Mouse (Mus musculus) liver, embryonic 12.5 days (tissue): ENCODE data around the gene 1700025G04Rik. TPM values are rescaled to one million over a fixed set of nuclear protein-coding genes. Genes with fewer than 3 reads are reported as not detected.

Source experiments
- ATAC-seq: fragments of 200-750 bp; cut with Nextera tagmentation; 2 replicates; pipeline ENCODE4 v1.8.0; 2017; ENCODE audit warnings: moderate number of reproducible peaks, mild to moderate bottlenecking, moderate library complexity
- H3K27ac ChIP-seq: fragments of 300-500 bp; sonication (generic); 2 replicates; pipeline ENCODE4 v1.5.1; 2016; ENCODE audit warnings: mild to moderate bottlenecking
- H3K27me3 ChIP-seq: fragments of 300-500 bp; sonication (generic); replicated peaks from 2 replicates; pipeline ENCODE4 v1.6.1; 2016; ENCODE audit warnings: mild to moderate bottlenecking, moderate library complexity
- H3K36me3 ChIP-seq: fragments of 300-500 bp; sonication (generic); 2 replicates; pipeline ENCODE4 v1.6.1; 2016; ENCODE audit warnings: mild to moderate bottlenecking, moderate library complexity
- H3K4me1 ChIP-seq: fragments of 300-500 bp; sonication (generic); 2 replicates; pipeline ENCODE4 v1.6.1; 2016
- H3K4me2 ChIP-seq: fragments of 300-500 bp; sonication (generic); 2 replicates; pipeline ENCODE4 v1.6.1; 2016; ENCODE audit warnings: mild to moderate bottlenecking, moderate library complexity
- H3K4me3 ChIP-seq: fragments of 300-500 bp; sonication (generic); 2 replicates; pipeline ENCODE4 v1.5.1; 2016; ENCODE audit warnings: mild to moderate bottlenecking, moderate library complexity
- H3K9ac ChIP-seq: fragments of 300-500 bp; sonication (generic); 2 replicates; pipeline ENCODE4 v1.6.1; 2016; ENCODE audit warnings: mild to moderate bottlenecking, moderate library complexity
- H3K9me3 ChIP-seq: fragments of 300-500 bp; sonication (generic); replicated peaks from 2 replicates; pipeline ENCODE4 v1.6.1; 2016; ENCODE audit warnings: mild to moderate bottlenecking, moderate library complexity
- WGBS: fragments of 180-500 bp; shearing (Covaris S2); methylation state at CpG from one replicate; pipeline ENCODE4 v1.1.7; 2016; ENCODE audit not compliant: insufficient replicate concordance; 5-methylcytosine and 5-hydroxymethylcytosine counted together
- polyA plus RNA-seq: library from polyadenylated mRNA; unstranded; fragments of >200 nt; fragmentation: Nextera tagmentation; extraction: Ambion mirVana; gene quantifications from 2 replicates; pipeline ENCODE4 v1.2.1, GENCODE M21; 2016

1700025G04Rik gene
- polyA plus RNA-seq, 1 experiment from 2014 or later = 4.5 TPM

DNA sequence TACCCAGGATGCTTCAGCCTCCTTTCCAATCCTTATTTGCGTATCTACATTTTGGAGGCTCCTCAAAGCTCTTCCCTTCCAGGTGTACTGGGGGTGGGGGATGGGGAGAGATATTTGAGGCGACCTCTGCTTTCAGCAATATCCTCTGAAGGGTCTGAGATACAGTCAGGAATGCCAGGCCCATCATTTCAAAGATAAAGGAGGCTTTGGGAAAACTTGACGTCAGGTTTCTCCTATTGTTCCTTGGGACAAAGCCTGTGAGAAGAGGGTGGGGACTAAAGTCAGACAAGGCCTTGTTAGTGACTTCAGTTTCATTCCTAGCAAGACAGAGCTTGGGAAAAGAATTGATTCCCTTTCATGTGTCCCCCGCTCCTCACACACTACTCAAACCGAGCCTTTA, 209.2 kb downstream of the 1700025G04Rik start:
- H3K27ac ChIP-seq = no peak overlapping the region
- no peaks in the 10 kb centered on the region for H3K9me3 ChIP-seq
- no peaks in the 10 kb centered on the region for H3K4me1 ChIP-seq
- H3K4me3 ChIP-seq = no peak overlapping the region
- 60% methylated on average over 5 of the region's 5 CpGs for WGBS
- no peak for ATAC-seq
- H3K4me2 ChIP-seq = no peak overlapping the region
- no peaks in the 10 kb centered on the region for H3K36me3 ChIP-seq
- no peaks in the 10 kb centered on the region for H3K27me3 ChIP-seq
- H3K9ac ChIP-seq = no peak overlapping the region

GRCm38 (mm10) chr1:151879966-151880365, 210.0 kb downstream of the 1700025G04Rik start:
- no peak overlapping the region for H3K9ac ChIP-seq
- H3K4me2 ChIP-seq = no peak overlapping the region
- no peaks in the 10 kb centered on the region for H3K4me1 ChIP-seq
- ATAC-seq = no peak
- H3K36me3 ChIP-seq = no peaks in the 10 kb centered on the region
- 71% methylated on average over 13 of the region's 13 CpGs for WGBS
- no peak overlapping the region for H3K27ac ChIP-seq
- no peaks in the 10 kb centered on the region for H3K9me3 ChIP-seq
- no peak overlapping the region for H3K4me3 ChIP-seq
- H3K27me3 ChIP-seq = no peaks in the 10 kb centered on the region

DNA sequence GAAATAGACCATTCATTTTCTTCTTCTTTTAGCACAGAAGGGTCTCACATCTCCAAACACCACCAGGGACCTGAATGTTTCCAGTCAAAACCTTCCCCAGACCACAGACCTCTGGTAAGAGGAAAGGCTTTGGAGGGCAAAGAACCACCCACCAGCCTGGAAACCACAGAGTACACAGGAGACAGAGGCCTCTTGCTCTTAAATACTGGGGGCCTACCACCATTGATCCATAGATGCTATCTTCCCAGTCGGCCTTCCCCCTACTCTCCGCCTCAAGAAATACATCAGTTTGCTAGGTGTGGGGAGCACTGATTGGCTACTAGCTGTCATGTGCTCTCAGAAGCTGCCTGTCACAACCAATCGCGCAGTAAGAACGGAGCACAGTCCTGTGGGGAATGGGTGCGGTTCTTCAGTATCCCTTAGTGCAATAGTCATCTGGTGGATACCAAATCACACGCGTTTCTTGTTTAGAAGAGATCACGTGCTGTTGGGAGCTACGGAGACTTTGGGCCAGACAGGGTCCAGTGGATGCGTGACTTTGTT, 210.5 kb downstream of the 1700025G04Rik start:
- H3K4me2 ChIP-seq = no peak overlapping the region
- ATAC-seq = no peak

GRCm38 (mm10) chr1:151878411-151878810, 211.5 kb downstream of the 1700025G04Rik start:
- ATAC-seq = no peak
- WGBS = 64% methylated on average over 4 of the region's 4 CpGs
- Histone ChIP-seq H3K4me2 (no peak overlapping the region), H3K9me3 (no peaks in the 10 kb centered on the region), H3K27ac (no peak overlapping the region), H3K36me3 (no peaks in the 10 kb centered on the region), H3K4me1 (no peaks in the 10 kb centered on the region), H3K27me3 (no peaks in the 10 kb centered on the region), H3K9ac (no peak overlapping the region), H3K4me3 (no peak overlapping the region)

More for the DNA sequence above, 210.5 kb downstream of the 1700025G04Rik start:
- no peak overlapping the region for H3K27ac ChIP-seq
- WGBS = 55% methylated on average over 11 of the region's 11 CpGs
- H3K36me3 ChIP-seq = no peaks in the 10 kb centered on the region
- H3K4me1 ChIP-seq = no peaks in the 10 kb centered on the region
- no peaks in the 10 kb centered on the region for H3K9me3 ChIP-seq
- H3K27me3 ChIP-seq = no peaks in the 10 kb centered on the region
- H3K9ac ChIP-seq = no peak overlapping the region
- no peak overlapping the region for H3K4me3 ChIP-seq

- no peak for ATAC-seq
- no peak overlapping the region for H3K9ac ChIP-seq
- WGBS = 73% methylated on average over 5 of the region's 5 CpGs
- no peak overlapping the region for H3K4me3 ChIP-seq
- H3K27ac ChIP-seq = no peak overlapping the region
- no peaks in the 10 kb centered on the region for H3K4me1 ChIP-seq
- H3K27me3 ChIP-seq = no peaks in the 10 kb centered on the region
- no peaks in the 10 kb centered on the region for H3K9me3 ChIP-seq
- H3K4me2 ChIP-seq = no peak overlapping the region
- H3K36me3 ChIP-seq = no peaks in the 10 kb centered on the region
These were observed 217.0 kb downstream of the 1700025G04Rik start for GRCm38 (mm10) chr1:151872971-151873370.

DNA sequence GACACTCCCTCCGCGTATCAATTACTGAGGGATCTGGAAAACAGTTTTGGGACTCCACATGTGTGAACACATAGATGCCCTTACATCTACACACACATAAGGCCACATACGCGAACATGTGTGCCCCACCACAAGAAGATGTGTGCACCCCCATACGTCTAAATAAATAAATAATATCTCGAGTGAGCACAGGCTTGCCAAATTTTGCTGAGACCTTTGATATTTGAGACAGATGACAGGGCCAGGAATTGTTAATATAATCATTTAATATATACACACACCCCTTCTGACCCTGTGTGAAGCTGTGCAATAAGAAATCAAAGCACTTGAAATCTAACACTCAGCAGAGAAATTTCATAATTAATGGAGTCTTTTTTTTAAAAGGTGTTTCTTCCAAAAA, 225.6 kb downstream of the 1700025G04Rik start:
- no peak overlapping the region for H3K4me2 ChIP-seq
- no peaks in the 10 kb centered on the region for H3K9me3 ChIP-seq
- no peaks in the 10 kb centered on the region for H3K27me3 ChIP-seq
- ATAC-seq = no peak
- WGBS = 83% methylated on average over 6 of the region's 6 CpGs
- H3K36me3 ChIP-seq = no peaks in the 10 kb centered on the region
- H3K9ac ChIP-seq = no peak overlapping the region
- H3K27ac ChIP-seq = no peak overlapping the region
- H3K4me1 ChIP-seq = no peaks in the 10 kb centered on the region
- H3K4me3 ChIP-seq = no peak overlapping the region

DNA sequence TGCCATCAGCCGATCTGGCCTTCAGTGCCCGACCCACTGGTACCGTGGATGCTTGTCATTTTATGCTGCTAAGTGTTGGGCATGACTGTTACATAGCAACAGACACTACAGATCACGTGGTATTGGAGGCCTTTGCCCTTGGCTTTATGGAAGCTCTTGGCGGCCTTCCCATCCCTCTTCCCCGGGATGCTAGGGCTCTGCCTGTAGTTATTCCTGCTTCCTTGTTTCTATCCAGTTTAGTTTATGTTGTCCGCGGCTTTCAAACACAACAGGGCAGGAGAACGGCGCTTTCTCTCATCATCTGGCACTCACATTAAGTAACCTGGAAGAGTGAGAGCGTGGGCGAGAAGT, 226.2 kb downstream of the 1700025G04Rik start:
- no peak overlapping the region for H3K27ac ChIP-seq
- H3K4me2 ChIP-seq = no peak overlapping the region
- H3K9ac ChIP-seq = no peak overlapping the region
- H3K36me3 ChIP-seq = no peaks in the 10 kb centered on the region
- no peaks in the 10 kb centered on the region for H3K4me1 ChIP-seq
- WGBS = 79% methylated on average over 12 of the region's 12 CpGs
- no peak for ATAC-seq
- no peaks in the 10 kb centered on the region for H3K27me3 ChIP-seq
- no peaks in the 10 kb centered on the region for H3K9me3 ChIP-seq
- H3K4me3 ChIP-seq = no peak overlapping the region

GRCm38 (mm10) chr1:151863135-151863796, 226.7 kb downstream of the 1700025G04Rik start:
- no peaks in the 10 kb centered on the region for H3K27me3 ChIP-seq
- 76% methylated on average over 17 of the region's 17 CpGs for WGBS
- no peaks in the 10 kb centered on the region for H3K36me3 ChIP-seq
- no peaks in the 10 kb centered on the region for H3K4me1 ChIP-seq
- ATAC-seq = no peak
- no peak overlapping the region for H3K4me2 ChIP-seq
- no peaks in the 10 kb centered on the region for H3K9me3 ChIP-seq
- no peak overlapping the region for H3K4me3 ChIP-seq
- no peak overlapping the region for H3K27ac ChIP-seq
- H3K9ac ChIP-seq = no peak overlapping the region

- Histone ChIP-seq H3K27me3 (no peaks in the 10 kb centered on the region), H3K36me3 (no peaks in the 10 kb centered on the region), H3K4me3 (no peak overlapping the region), H3K27ac (no peak overlapping the region), H3K4me1 (no peaks in the 10 kb centered on the region), H3K4me2 (no peak overlapping the region), H3K9ac (no peak overlapping the region), H3K9me3 (no peaks in the 10 kb centered on the region)
- whole genome bisulfite sequencing = 80% methylated on average over 8 of the region's 8 CpGs
- ATAC-seq = no peak
These were observed 227.8 kb downstream of the 1700025G04Rik start for GRCm38 (mm10) chr1:151862109-151862508.

GRCm38 (mm10) chr1:151861334-151861995, 228.5 kb downstream of the 1700025G04Rik start:
- no peaks in the 10 kb centered on the region for H3K36me3 ChIP-seq
- H3K9ac ChIP-seq = no peak overlapping the region
- H3K4me3 ChIP-seq = no peak overlapping the region
- ATAC-seq = no peak
- H3K27ac ChIP-seq = no peak overlapping the region
- no peaks in the 10 kb centered on the region for H3K9me3 ChIP-seq
- no peaks in the 10 kb centered on the region for H3K27me3 ChIP-seq
- H3K4me2 ChIP-seq = no peak overlapping the region
- H3K4me1 ChIP-seq = no peaks in the 10 kb centered on the region
- 60% methylated on average over 20 of the region's 20 CpGs for WGBS

DNA sequence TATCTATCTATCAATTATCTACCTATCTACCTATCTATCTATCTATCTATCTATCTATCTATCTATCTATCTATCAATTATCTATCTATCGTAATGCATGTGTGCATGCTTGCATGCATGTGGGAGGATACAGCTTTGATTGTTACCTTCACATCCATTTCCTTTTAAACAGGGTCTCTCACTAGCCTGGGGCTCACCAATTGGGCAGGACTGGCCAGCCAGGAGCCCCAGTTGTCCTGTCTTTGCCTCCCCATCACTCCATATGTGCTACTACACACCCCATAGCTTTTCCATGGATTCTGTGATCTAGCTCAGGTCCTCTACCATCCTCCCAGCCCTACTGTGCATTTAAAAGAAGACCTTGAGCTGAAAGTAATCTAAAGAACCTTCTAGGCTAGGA, 231.5 kb downstream of the 1700025G04Rik start:
- H3K4me3 ChIP-seq = no peak overlapping the region
- H3K9me3 ChIP-seq = no peaks in the 10 kb centered on the region
- H3K27me3 ChIP-seq = no peaks in the 10 kb centered on the region
- no peaks in the 10 kb centered on the region for H3K36me3 ChIP-seq
- H3K9ac ChIP-seq = no peak overlapping the region
- WGBS = 79% methylated on average over 1 of the region's 1 CpGs
- no peaks in the 10 kb centered on the region for H3K4me1 ChIP-seq
- no peak overlapping the region for H3K4me2 ChIP-seq
- ATAC-seq = no peak
- H3K27ac ChIP-seq = no peak overlapping the region

- no peak for ATAC-seq
- WGBS = 54% methylated on average over 1 of the region's 1 CpGs
These were observed 234.4 kb downstream of the 1700025G04Rik start for GRCm38 (mm10) chr1:151855561-151855960.

More at GRCm38 (mm10) chr1:151855561-151855960, 234.4 kb downstream of the 1700025G04Rik start:
- Histone ChIP-seq H3K9ac (no peak overlapping the region), H3K4me1 (no peaks in the 10 kb centered on the region), H3K36me3 (no peaks in the 10 kb centered on the region), H3K27me3 (no peaks in the 10 kb centered on the region), H3K27ac (no peak overlapping the region), H3K9me3 (no peaks in the 10 kb centered on the region), H3K4me3 (no peak overlapping the region), H3K4me2 (no peak overlapping the region)
